Mouse (Mus musculus) kidney, embryonic 14.5 days (tissue): ENCODE data around the gene Slc22a17. TPM values are rescaled to one million over a fixed set of nuclear protein-coding genes. Genes with fewer than 3 reads are reported as not detected.

Experiments
- ATAC-seq: fragments of 200-750 bp; cut with Nextera tagmentation; 2 replicates; pipeline ENCODE4 v1.8.0; 2017; ENCODE audit warnings: moderate number of reproducible peaks, mild to moderate bottlenecking, moderate TSS enrichment, moderate library complexity; ENCODE audit not compliant: low FRiP score, low TSS enrichment
- H3K27ac ChIP-seq: fragments of 300-500 bp; sonication (generic); 2 replicates; pipeline ENCODE4 v1.5.1; 2014; ENCODE audit warnings: low read depth, mild to moderate bottlenecking, low read length, moderate library complexity, mixed read lengths
- H3K27me3 ChIP-seq: fragments of 300-500 bp; sonication (generic); 2 replicates; pipeline ENCODE4 v1.6.1; 2014; ENCODE audit warnings: mild to moderate bottlenecking, low read length; ENCODE audit not compliant: control insufficient read depth, insufficient read depth
- H3K36me3 ChIP-seq: fragments of 300-500 bp; sonication (generic); 2 replicates; pipeline ENCODE4 v1.6.1; 2014; ENCODE audit warnings: low read length, mixed read lengths; ENCODE audit not compliant: control insufficient read depth, insufficient read depth
- H3K4me1 ChIP-seq: fragments of 300-500 bp; sonication (generic); 2 replicates; pipeline ENCODE4 v1.6.1; 2014; ENCODE audit warnings: low read length, mixed read lengths; ENCODE audit not compliant: control insufficient read depth, insufficient read depth
- H3K4me2 ChIP-seq: fragments of 300-500 bp; sonication (generic); replicated peaks from 2 replicates; pipeline ENCODE4 v1.6.1; 2014; ENCODE audit warnings: low read depth, mild to moderate bottlenecking, low read length
- H3K4me3 ChIP-seq: fragments of 300-500 bp; sonication (generic); 2 replicates; pipeline ENCODE4 v1.5.1; 2014; ENCODE audit warnings: mild to moderate bottlenecking, low read length
- H3K9ac ChIP-seq: fragments of 300-500 bp; sonication (generic); 2 replicates; pipeline ENCODE4 v1.6.1; 2014; ENCODE audit warnings: low read depth, mild to moderate bottlenecking, low read length, moderate library complexity
- H3K9me3 ChIP-seq: fragments of 300-500 bp; sonication (generic); 2 replicates; pipeline ENCODE4 v1.6.1; 2016; ENCODE audit warnings: low read length; ENCODE audit not compliant: control insufficient read depth
- WGBS: fragments of 180-500 bp; shearing (Covaris S2); extraction: QIAGEN DNeasy Blood & Tissue Kit; methylation state at CpG from one replicate; pipeline ENCODE4 v1.1.7; 2014; 5-methylcytosine and 5-hydroxymethylcytosine counted together
- microRNA counts: library from miRNA; unstranded; fragments of <30 nt; microRNA quantifications from one replicate; lab custom pipeline; 2017
- microRNA-seq: library from miRNA; unstranded; fragments of <30 nt; microRNA quantifications from one replicate; pipeline ENCODE4, GENCODE M21; 2016
- polyA plus RNA-seq: library from polyadenylated mRNA; unstranded; fragments of >200 nt; fragmentation: Nextera tagmentation; extraction: Ambion mirVana; gene quantifications from 2 replicates; pipeline ENCODE4 v1.2.1, GENCODE M21; 2014

Gene Slc22a17
- polyA plus RNA-seq, 1 experiment from 2014 or later = 41.0 TPM

GRCm38 (mm10) chr14:54864313-54865036 lies 48.5 kb downstream of the Slc22a17 start:
- Histone ChIP-seq H3K9me3 (no peaks in the 10 kb centered on the region), H3K9ac (peak overlapping the region; percentile 89), H3K4me2 (peak overlapping the region; percentile 46), H3K27me3 (no peaks in the 10 kb centered on the region), H3K4me1 (no peaks in the 10 kb centered on the region), H3K4me3 (peak overlapping the region; percentile 82), H3K27ac (peak overlapping the region; percentile 82; the same call in 1 of the 2 replicates), H3K36me3 (no peaks in the 10 kb centered on the region)
- WGBS = 17% methylated on average over 21 of the region's 21 CpGs
- ATAC-seq = 0 out of 2 replicates have a peak, but pooled peaks have one; percentile 4

DNA sequence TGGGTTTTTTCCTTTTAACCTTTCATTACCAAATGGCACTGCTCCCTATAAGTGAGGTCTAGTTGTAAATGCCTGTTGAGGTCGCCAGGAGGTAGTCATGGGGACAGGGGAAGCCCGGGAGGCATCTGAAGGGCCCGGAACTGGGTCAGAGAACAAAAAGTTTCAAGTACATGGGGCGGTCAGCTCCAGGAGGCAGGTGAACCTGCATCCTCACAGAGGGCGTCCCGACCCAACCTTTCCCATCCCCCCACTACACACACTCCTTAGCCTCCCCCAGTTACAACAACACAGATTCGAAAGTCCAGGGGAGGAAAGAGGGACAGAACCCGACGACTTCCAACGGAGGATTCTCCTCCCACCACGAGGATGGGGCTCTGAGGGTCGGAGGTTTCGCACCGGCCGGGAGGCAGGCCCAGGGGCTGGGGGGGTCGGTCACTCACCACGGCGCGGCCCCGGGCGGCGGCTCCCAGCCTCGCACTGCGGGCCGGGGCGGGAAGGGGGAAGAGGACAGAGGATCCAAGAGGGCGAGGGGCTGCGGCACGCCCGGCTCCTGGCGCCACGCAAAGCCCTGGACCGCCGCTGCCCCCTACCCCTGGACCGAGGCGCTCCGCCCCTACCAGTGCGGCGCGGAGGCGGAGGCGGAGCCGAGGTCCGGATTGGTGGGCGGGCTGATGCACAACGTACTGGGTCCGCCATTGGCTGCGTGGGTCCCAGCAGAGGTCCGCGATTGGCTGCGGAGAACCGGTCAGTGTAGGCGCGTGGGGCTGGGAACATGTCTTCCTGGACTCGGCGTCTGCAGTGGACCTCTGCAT lies 49.2 kb downstream of the Slc22a17 start:
- peak overlapping the region; percentile 82 for H3K4me3 ChIP-seq
- H3K36me3 ChIP-seq = no peaks in the 10 kb centered on the region
- under 1% methylated on average over 55 of the region's 56 CpGs for WGBS
- peak; percentile 100 for ATAC-seq
- H3K4me2 ChIP-seq = peak overlapping the region; percentile 46
- H3K4me1 ChIP-seq = no peaks in the 10 kb centered on the region
- peak overlapping the region; percentile 89 for H3K9ac ChIP-seq
- no peaks in the 10 kb centered on the region for H3K27me3 ChIP-seq
- H3K9me3 ChIP-seq = no peaks in the 10 kb centered on the region
- H3K27ac ChIP-seq = peak overlapping the region; percentile 82; the same call in 1 of the 2 replicates

GRCm38 (mm10) chr14:54860511-54860910 lies 52.4 kb downstream of the Slc22a17 start:
- H3K36me3 ChIP-seq = peaks cover 24% of the 10 kb centered on the region
- no peak for ATAC-seq
- WGBS = 52% methylated on average over 2 of the region's 2 CpGs
- no peaks in the 10 kb centered on the region for H3K4me1 ChIP-seq
- no peaks in the 10 kb centered on the region for H3K9me3 ChIP-seq
- no peak overlapping the region for H3K27ac ChIP-seq
- no peaks in the 10 kb centered on the region for H3K27me3 ChIP-seq
- H3K9ac ChIP-seq = no peak overlapping the region
- no peak overlapping the region for H3K4me2 ChIP-seq
- no peak overlapping the region for H3K4me3 ChIP-seq

- WGBS = 90% methylated on average over 9 of the region's 9 CpGs
- Histone ChIP-seq H3K4me2 (no peak overlapping the region), H3K4me1 (no peaks in the 10 kb centered on the region), H3K27me3 (no peaks in the 10 kb centered on the region), H3K9me3 (no peaks in the 10 kb centered on the region), H3K27ac (no peak overlapping the region), H3K36me3 (peaks cover 38% of the 10 kb centered on the region), H3K9ac (no peak overlapping the region), H3K4me3 (no peak overlapping the region)
- no peak for ATAC-seq
Measured at GRCm38 (mm10) chr14:54857891-54858290, 55.0 kb downstream of the Slc22a17 start.

- H3K27me3 ChIP-seq = no peaks in the 10 kb centered on the region
- no peak for ATAC-seq
- WGBS = 87% methylated on average over 7 of the region's 7 CpGs
Measured at GRCm38 (mm10) chr14:54856703-54857102, 56.2 kb downstream of the Slc22a17 start.

More at GRCm38 (mm10) chr14:54856703-54857102, 56.2 kb downstream of the Slc22a17 start:
- Histone ChIP-seq H3K4me1 (no peaks in the 10 kb centered on the region), H3K4me3 (no peak overlapping the region), H3K9me3 (no peaks in the 10 kb centered on the region), H3K4me2 (no peak overlapping the region), H3K9ac (no peak overlapping the region), H3K27ac (no peak overlapping the region), H3K36me3 (peaks cover 38% of the 10 kb centered on the region)

MicroRNAs encoded within 50 kb of the gene (microRNA counts, 519-probe panel; counts per million panel counts)
- microRNA mmu-miR-208a (lab: Ali Mortazavi, UCI) = not detected

Small RNA genes within 50 kb of the gene (microRNA-seq; reads per million reads assigned to microRNA genes)
- 1.7 reads per million for gene Mir208a

Other genes with a start within 250 kb of the Slc22a17 start
- 89.8 and 110 TPM in 2 replicates for gene 1700123O20Rik, start 226.9 kb downstream of the Slc22a17 start, polyA plus RNA-seq
- gene Acin1, start 226.2 kb downstream of the Slc22a17 start, polyA plus RNA-seq = 161 and 169 TPM in 2 replicates
- gene Gm29776, start 214.3 kb downstream of the Slc22a17 start, polyA plus RNA-seq = 0.08 and 0.16 TPM in 2 replicates
- not detected in 2 replicates for gene Cebpe, start 201.0 kb downstream of the Slc22a17 start, polyA plus RNA-seq
- 5.8 and 12.1 TPM in 2 replicates for gene Slc7a8, start 131.2 kb downstream of the Slc22a17 start, polyA plus RNA-seq
- not detected in 2 replicates for gene Rnf212b, start 99.0 kb downstream of the Slc22a17 start, polyA plus RNA-seq
- gene Homez, start 42.2 kb downstream of the Slc22a17 start, polyA plus RNA-seq = 10.3 and 19.1 TPM in 2 replicates
- 2.9 and 4.5 TPM in 2 replicates for gene Ppp1r3e, start 35.6 kb downstream of the Slc22a17 start, polyA plus RNA-seq
- gene Bcl2l2, start 29.8 kb downstream of the Slc22a17 start, polyA plus RNA-seq = 5.3 and 6.1 TPM in 2 replicates
- 0.44 TPM in 1 of 2 replicates, not detected in the other for gene Gm20521, start 29.7 kb downstream of the Slc22a17 start, polyA plus RNA-seq
- 178 and 227 TPM in 2 replicates for gene Pabpn1, start 20.6 kb downstream of the Slc22a17 start, polyA plus RNA-seq
- gene Efs, start 13.0 kb upstream of the Slc22a17 start, polyA plus RNA-seq = 26.2 and 33.8 TPM in 2 replicates
- 0.24 TPM in 1 of 2 replicates, not detected in the other for gene Il25, start 19.6 kb upstream of the Slc22a17 start, polyA plus RNA-seq
- 0.89 and 3.3 TPM in 2 replicates for gene Cmtm5, start 23.1 kb upstream of the Slc22a17 start, polyA plus RNA-seq
- 0.30 and 0.54 TPM in 2 replicates for gene Myh6, start 53.8 kb upstream of the Slc22a17 start, polyA plus RNA-seq
- not detected in 2 replicates for gene Gm17428, start 63.8 kb upstream of the Slc22a17 start, polyA plus RNA-seq
- gene Myh7, start 81.5 kb upstream of the Slc22a17 start, polyA plus RNA-seq = 0.11 and 2.0 TPM in 2 replicates
- gene Ngdn, start 102.3 kb upstream of the Slc22a17 start, polyA plus RNA-seq = 80.8 and 109 TPM in 2 replicates
- gene Zfhx2, start 179.2 kb upstream of the Slc22a17 start, polyA plus RNA-seq = 5.8 and 6.4 TPM in 2 replicates
- 14.5 and 21.8 TPM in 2 replicates for gene Thtpa, start 181.7 kb upstream of the Slc22a17 start, polyA plus RNA-seq
- gene Ap1g2, start 193.5 kb upstream of the Slc22a17 start, polyA plus RNA-seq = 11.4 and 17.8 TPM in 2 replicates
- 0.43 and 0.55 TPM in 2 replicates for gene Jph4, start 203.8 kb upstream of the Slc22a17 start, polyA plus RNA-seq